Mouse (Mus musculus) stomach, embryonic 15.5 days (tissue): Measurements from ENCODE around the gene Hsf2bp. TPM values are rescaled to one million over a fixed set of nuclear protein-coding genes. Genes with fewer than 3 reads are reported as not detected.
A peak's percentile ranks its signal among the peaks of the same experiment; 100 is the strongest.

Source experiments
- ATAC-seq: fragments of 200-750 bp; cut with Nextera tagmentation; 2 replicates; pipeline ENCODE4 v1.8.0; 2017; ENCODE audit warnings: low read depth, moderate number of reproducible peaks, moderate TSS enrichment; ENCODE audit not compliant: insufficient read depth, low FRiP score
- H3K27ac ChIP-seq: fragments of 300-500 bp; sonication (generic); 2 replicates; pipeline ENCODE4 v1.5.1; 2015; ENCODE audit warnings: mild to moderate bottlenecking, inconsistent platforms
- H3K27me3 ChIP-seq: fragments of 300-500 bp; sonication (generic); replicated peaks from 2 replicates; pipeline ENCODE4 v1.6.1; 2015; ENCODE audit warnings: inconsistent platforms
- H3K36me3 ChIP-seq: fragments of 300-500 bp; sonication (generic); 2 replicates; pipeline ENCODE4 v1.6.1; 2015; ENCODE audit warnings: inconsistent platforms
- H3K4me1 ChIP-seq: fragments of 300-500 bp; sonication (generic); 2 replicates; pipeline ENCODE4 v1.6.1; 2015; ENCODE audit warnings: inconsistent platforms
- H3K4me2 ChIP-seq: fragments of 300-500 bp; sonication (generic); 2 replicates; pipeline ENCODE4 v1.6.1; 2015; ENCODE audit warnings: mild to moderate bottlenecking, inconsistent platforms
- H3K4me3 ChIP-seq: fragments of 300-500 bp; sonication (generic); replicated peaks from 2 replicates; pipeline ENCODE4 v1.5.1; 2015; ENCODE audit warnings: inconsistent platforms
- H3K9ac ChIP-seq: fragments of 300-500 bp; sonication (generic); 2 replicates; pipeline ENCODE4 v1.6.1; 2015; ENCODE audit warnings: inconsistent platforms
- H3K9me3 ChIP-seq: fragments of 300-500 bp; sonication (generic); 2 replicates; pipeline ENCODE4 v1.6.1; 2016; ENCODE audit warnings: inconsistent platforms
- WGBS: fragments of 180-500 bp; shearing (Covaris S2); methylation state at CpG from one replicate; pipeline ENCODE4 v1.1.7; 2015; 5-methylcytosine and 5-hydroxymethylcytosine counted together
- polyA plus RNA-seq: library from polyadenylated mRNA; unstranded; fragments of >200 nt; fragmentation: Nextera tagmentation; extraction: Ambion mirVana; gene quantifications from 2 replicates; pipeline ENCODE4 v1.2.1, GENCODE M21; 2015

Hsf2bp gene
- polyA plus RNA-seq, 1 experiment from 2014 or later, result 0.50 TPM

DNA sequence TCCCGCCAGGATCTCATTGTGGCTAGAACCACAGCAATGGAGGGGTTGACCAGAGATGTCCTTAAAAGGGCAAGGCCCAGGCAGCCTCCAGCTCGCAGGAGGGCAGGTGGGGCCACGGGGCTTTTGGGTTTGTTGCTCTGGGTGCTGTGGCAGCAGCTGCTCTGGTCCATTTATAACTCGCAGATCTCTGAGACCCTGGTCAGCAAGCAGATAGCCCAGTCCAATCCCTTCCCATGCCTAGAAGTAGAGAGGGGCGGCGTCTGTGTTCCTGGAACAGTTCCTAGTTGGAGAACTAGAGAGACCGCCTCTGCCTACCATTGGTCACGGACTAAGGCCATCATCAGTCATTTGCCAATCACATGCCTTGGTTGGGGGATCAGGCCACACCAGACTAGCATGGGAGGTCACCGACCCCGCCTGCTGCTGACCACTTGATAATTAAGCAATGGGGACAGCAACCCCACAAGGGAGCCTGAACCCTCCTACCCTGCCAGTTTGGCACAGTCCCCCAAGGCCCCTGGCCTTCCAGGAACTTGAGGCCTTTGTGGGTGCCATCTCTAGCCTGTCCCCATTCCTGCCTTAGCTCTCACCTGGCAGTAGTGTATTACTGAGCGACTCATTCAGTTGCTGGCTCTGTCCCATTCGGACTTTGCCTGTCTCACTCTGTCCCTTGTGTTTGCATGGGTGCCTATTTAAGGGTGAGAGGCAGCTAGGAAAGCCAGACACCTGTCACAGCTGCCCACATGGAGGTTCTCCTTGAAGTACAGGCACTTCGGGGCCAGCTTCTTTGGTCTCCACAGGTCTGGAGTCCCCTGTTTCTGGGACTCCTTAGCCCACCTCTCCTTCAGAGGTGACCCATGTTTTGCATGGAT, 106.1 kb downstream of the Hsf2bp start:
- Histone ChIP-seq H3K9me3 (no peaks in the 10 kb centered on the region), H3K27ac (no peak overlapping the region), H3K4me2 (no peak overlapping the region), H3K4me3 (no peak overlapping the region), H3K36me3 (no peaks in the 10 kb centered on the region), H3K27me3 (no peaks in the 10 kb centered on the region), H3K9ac (no peak overlapping the region), H3K4me1 (peaks cover 15% of the 10 kb centered on the region)
- peak; percentile 41; the same call in 1 of the 2 replicates for ATAC-seq
- 58% methylated on average over 13 of the region's 13 CpGs for WGBS

DNA sequence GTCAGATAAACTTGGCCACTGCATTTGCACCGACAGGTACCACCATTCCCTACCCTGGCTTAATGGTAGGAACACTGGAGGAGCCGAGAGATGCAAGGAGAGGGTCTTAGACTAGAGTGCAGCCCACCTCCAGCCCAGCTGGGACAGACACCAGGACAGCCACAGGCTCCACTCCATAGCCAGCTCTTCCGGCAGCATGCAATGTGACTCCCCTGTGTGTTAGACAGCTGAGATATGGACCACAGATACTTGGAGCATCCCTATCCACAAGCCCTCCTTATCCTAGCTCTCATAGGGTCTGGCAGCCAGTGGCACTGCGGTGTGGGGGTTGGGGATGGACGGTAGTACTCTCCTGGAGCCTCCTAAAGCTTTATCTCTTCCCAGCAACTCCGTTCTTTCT, 107.1 kb downstream of the Hsf2bp start:
- Histone ChIP-seq H3K36me3 (no peaks in the 10 kb centered on the region), H3K4me1 (peaks cover 15% of the 10 kb centered on the region), H3K27me3 (no peaks in the 10 kb centered on the region), H3K9me3 (no peaks in the 10 kb centered on the region), H3K4me2 (no peak overlapping the region), H3K4me3 (no peak overlapping the region), H3K27ac (no peak overlapping the region), H3K9ac (no peak overlapping the region)
- no peak for ATAC-seq
- 78% methylated on average over 6 of the region's 6 CpGs for WGBS

DNA sequence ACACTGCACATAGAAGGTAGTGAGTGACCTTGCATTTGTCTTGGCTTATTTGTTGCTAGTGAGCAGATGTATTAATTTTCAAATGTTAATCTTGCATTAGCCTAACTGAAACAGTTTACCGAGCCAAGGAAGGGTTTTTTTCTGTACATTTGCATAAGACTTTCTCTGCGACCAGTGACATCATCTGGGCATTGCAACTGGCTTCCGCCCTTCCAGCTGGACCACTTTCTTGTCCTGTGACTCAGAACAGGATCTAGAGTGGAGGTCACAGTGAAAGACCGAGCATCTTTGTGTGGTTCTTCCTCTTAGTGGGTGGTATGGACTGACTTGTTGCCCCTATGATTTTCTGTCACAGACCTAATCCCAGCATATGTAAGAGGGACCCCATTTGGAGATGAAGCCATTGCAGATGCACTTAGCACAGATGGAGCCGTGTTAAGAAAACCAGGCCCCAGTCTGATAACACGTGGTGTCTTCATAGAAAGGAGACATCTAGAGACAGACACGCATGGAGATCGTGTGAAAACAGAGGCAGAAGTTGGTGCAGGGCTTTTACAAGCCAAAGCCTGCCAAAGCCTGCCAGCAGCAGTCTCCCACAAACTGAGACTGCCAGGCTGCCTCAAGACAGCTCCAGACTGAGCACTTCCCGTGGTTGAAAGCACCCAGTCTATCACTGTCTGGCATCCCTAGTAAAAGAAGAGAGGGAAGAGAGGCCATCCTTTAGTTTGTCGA, 108.1 kb downstream of the Hsf2bp start:
- Histone ChIP-seq H3K4me3 (no peak overlapping the region), H3K9me3 (no peaks in the 10 kb centered on the region), H3K27ac (no peak overlapping the region), H3K4me2 (no peak overlapping the region), H3K4me1 (peaks cover 12% of the 10 kb centered on the region), H3K27me3 (no peaks in the 10 kb centered on the region), H3K36me3 (no peaks in the 10 kb centered on the region), H3K9ac (no peak overlapping the region)
- ATAC-seq, result no peak
- WGBS, result 77% methylated on average over 10 of the region's 10 CpGs

GRCm38 (mm10) chr17:31924229-31924628, 111.9 kb downstream of the Hsf2bp start:
- no peaks in the 10 kb centered on the region for H3K4me1 ChIP-seq
- no peak overlapping the region for H3K9ac ChIP-seq
- no peaks in the 10 kb centered on the region for H3K9me3 ChIP-seq
- 73% methylated on average over 4 of the region's 4 CpGs for WGBS
- no peak overlapping the region for H3K27ac ChIP-seq
- H3K4me3 ChIP-seq, result no peak overlapping the region
- H3K27me3 ChIP-seq, result no peaks in the 10 kb centered on the region
- H3K4me2 ChIP-seq, result no peak overlapping the region
- no peak for ATAC-seq
- no peaks in the 10 kb centered on the region for H3K36me3 ChIP-seq

DNA sequence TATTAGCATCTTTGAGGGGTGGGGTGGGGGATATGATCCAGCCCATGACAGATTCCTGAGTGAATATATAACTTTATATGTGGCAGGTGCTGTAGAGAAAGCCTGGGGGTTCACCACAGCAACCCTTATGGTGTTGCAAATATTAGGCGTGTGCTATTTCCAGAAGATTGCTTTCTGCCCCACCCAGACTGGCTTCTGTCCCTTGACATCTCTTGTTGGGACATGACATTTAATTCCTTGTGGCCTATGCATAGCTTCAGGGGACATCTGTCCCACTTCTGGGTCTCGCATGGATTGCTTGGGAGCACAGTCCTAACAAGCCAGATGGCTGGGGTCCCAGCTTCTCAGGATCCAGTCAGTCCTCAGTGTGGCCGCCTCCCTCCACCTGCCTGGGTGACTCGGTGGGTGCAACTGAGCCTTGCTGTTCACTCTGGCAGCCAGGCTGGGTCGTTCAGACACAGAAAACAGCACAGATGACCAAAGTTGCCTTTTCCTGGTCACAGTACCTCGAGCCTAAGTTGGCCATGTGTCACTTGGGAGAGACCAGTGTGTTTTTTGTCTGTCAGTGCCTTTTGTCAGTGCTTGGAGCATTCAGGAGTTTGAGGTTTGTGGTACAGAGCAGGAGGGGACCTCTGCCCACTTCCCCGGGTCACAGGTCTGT, 112.7 kb downstream of the Hsf2bp start:
- no peak for ATAC-seq

DNA sequence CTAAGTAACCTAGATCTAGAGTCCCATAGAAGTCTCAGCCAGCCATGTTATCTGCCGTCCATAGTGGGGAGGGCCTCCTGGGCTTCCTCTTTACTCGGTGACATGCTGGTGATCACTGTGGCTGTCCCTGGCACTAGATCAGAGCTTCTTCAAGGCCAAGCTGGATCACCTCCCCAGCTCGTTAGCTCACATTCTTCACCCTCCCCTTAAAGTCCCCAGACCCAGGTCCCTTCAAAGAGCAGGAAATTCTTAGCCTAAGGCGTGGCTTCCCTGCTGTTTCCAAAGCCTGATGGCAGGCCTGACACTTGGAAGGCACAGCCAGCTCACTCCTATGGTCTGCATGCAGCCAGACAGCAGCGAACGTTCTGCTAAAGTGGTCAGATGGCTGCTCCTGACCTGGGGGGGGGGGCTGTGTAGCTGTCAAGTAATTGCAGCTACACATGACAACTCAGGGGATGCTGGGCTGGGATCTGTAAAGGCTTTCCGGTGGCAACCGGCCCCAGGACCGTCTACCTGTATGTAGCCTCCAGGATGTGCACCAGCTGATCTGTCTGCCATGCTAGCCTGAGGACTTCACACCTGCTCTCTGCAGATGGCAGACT, 115.5 kb downstream of the Hsf2bp start:
- ATAC-seq, result 0 out of 2 replicates have a peak, but pooled peaks have one; percentile 16
- Histone ChIP-seq H3K27me3 (no peaks in the 10 kb centered on the region), H3K9ac (no peak overlapping the region)

More for the DNA sequence above, 112.7 kb downstream of the Hsf2bp start:
- no peaks in the 10 kb centered on the region for H3K9me3 ChIP-seq
- H3K27me3 ChIP-seq, result no peaks in the 10 kb centered on the region
- WGBS, result 75% methylated on average over 7 of the region's 7 CpGs
- no peaks in the 10 kb centered on the region for H3K4me1 ChIP-seq
- H3K4me3 ChIP-seq, result no peak overlapping the region
- no peaks in the 10 kb centered on the region for H3K36me3 ChIP-seq
- no peak overlapping the region for H3K9ac ChIP-seq
- no peak overlapping the region for H3K4me2 ChIP-seq
- H3K27ac ChIP-seq, result no peak overlapping the region

GRCm38 (mm10) chr17:31919599-31919998, 116.5 kb downstream of the Hsf2bp start:
- Histone ChIP-seq H3K27ac (no peak overlapping the region), H3K4me3 (no peak overlapping the region), H3K9ac (no peak overlapping the region), H3K9me3 (no peaks in the 10 kb centered on the region), H3K27me3 (no peaks in the 10 kb centered on the region), H3K4me2 (no peak overlapping the region), H3K36me3 (no peaks in the 10 kb centered on the region), H3K4me1 (no peaks in the 10 kb centered on the region)
- WGBS, result 78% methylated on average over 7 of the region's 7 CpGs
- no peak for ATAC-seq

More for the DNA sequence above, 115.5 kb downstream of the Hsf2bp start:
- Histone ChIP-seq H3K4me1 (no peaks in the 10 kb centered on the region), H3K4me2 (no peak overlapping the region), H3K4me3 (no peak overlapping the region), H3K9me3 (no peaks in the 10 kb centered on the region), H3K36me3 (no peaks in the 10 kb centered on the region), H3K27ac (no peak overlapping the region)
- WGBS, result 43% methylated on average over 9 of the region's 9 CpGs

GRCm38 (mm10) chr17:31918374-31918773, 117.8 kb downstream of the Hsf2bp start:
- ATAC-seq, result no peak
- WGBS, result 88% methylated on average over 8 of the region's 8 CpGs

DNA sequence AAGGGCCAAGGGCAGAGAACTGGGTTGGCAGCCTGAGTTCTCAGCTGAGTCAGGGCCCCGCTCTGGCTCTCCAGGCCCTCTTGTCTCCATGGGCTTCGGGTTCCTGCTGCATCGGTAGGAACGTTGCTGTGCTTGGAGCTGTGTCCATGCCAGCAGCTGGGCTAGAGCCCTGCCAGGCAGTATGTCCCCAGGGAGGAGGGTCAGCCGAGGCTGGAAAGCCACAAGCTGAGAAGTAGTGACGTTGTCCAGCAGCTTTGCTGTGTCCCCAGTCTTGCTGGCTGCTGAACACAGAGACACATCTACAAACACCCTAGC, 119.7 kb downstream of the Hsf2bp start:
- Histone ChIP-seq H3K27me3 (no peaks in the 10 kb centered on the region), H3K9ac (no peak overlapping the region), H3K4me1 (0 out of 2 replicates have a peak, but pooled peaks cover 10% of the 10 kb centered on the region), H3K36me3 (no peaks in the 10 kb centered on the region), H3K9me3 (no peaks in the 10 kb centered on the region), H3K27ac (no peak overlapping the region), H3K4me2 (no peak overlapping the region), H3K4me3 (no peak overlapping the region)
- WGBS, result 78% methylated on average over 6 of the region's 6 CpGs
- no peak for ATAC-seq

More at GRCm38 (mm10) chr17:31918374-31918773, 117.8 kb downstream of the Hsf2bp start:
- no peak overlapping the region for H3K4me2 ChIP-seq
- H3K4me1 ChIP-seq, result 0 out of 2 replicates have a peak, but pooled peaks cover under 1% of the 10 kb centered on the region
- H3K27me3 ChIP-seq, result no peaks in the 10 kb centered on the region
- no peaks in the 10 kb centered on the region for H3K36me3 ChIP-seq
- no peak overlapping the region for H3K4me3 ChIP-seq
- no peak overlapping the region for H3K9ac ChIP-seq
- no peak overlapping the region for H3K27ac ChIP-seq
- H3K9me3 ChIP-seq, result no peaks in the 10 kb centered on the region

DNA sequence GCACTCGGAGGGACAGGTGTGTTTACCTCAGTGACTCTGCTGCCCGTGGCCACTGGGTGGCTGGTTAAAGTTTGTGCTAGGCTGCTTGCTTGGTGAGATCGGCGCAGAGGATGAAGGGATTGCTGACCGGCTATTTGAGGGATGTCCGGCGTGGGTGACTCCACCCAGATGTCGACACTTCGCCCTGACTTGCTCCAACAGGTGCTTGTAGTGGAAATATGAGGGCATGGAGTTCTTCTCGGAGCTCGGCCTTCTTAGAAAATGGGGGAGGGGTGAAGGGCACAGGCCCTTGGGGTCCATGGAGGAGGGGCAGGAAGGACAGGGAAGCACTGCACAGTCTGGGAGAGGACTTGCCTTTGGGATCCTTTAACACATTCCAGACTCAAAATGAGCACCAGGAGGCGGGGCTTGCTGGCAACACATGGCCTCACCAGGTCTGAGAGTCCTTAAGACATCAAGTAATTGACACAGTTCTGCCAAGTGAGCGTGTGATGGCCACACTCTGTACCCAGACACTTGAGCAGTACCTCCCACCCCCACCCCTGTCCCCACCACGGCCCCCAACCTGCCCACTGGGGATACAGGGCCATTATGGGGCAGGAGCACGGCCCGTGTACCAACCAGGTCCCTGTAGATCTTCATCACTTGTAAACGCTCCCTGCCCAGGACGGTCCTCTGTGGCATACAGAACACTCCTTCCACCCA, 120.2 kb downstream of the Hsf2bp start:
- H3K4me3 ChIP-seq, result no peak overlapping the region
- no peak overlapping the region for H3K27ac ChIP-seq
- 71% methylated on average over 18 of the region's 18 CpGs for WGBS
- no peak overlapping the region for H3K9ac ChIP-seq
- H3K36me3 ChIP-seq, result no peaks in the 10 kb centered on the region
- 0 out of 2 replicates have a peak, but pooled peaks cover 10% of the 10 kb centered on the region for H3K4me1 ChIP-seq
- H3K27me3 ChIP-seq, result no peaks in the 10 kb centered on the region
- no peak for ATAC-seq
- H3K9me3 ChIP-seq, result no peaks in the 10 kb centered on the region
- H3K4me2 ChIP-seq, result no peak overlapping the region

DNA sequence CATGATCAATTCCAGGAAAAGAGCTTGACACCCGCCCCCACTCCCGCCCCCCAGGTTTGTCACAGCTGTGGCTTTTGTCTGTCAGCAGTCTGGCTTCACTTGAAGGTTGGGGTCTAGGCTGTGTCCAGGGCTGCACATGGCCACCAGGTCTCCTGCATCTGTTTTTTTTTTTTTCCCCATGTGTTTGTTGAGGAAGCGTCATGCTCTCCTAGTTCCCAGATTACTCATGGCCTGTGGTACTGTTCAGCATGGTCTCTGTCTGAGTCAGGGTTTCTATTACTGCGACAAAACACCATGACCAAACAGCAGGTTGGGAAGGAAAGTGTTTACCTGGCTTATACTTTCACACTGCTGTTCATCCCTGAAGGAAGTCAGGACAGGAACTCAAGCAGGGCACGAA, 121.8 kb downstream of the Hsf2bp start:
- no peak overlapping the region for H3K4me2 ChIP-seq
- no peaks in the 10 kb centered on the region for H3K36me3 ChIP-seq
- H3K9ac ChIP-seq, result no peak overlapping the region
- no peaks in the 10 kb centered on the region for H3K9me3 ChIP-seq
- H3K4me3 ChIP-seq, result no peak overlapping the region
- 0 out of 2 replicates have a peak, but pooled peaks cover 10% of the 10 kb centered on the region for H3K4me1 ChIP-seq
- H3K27ac ChIP-seq, result no peak overlapping the region
- WGBS, result 93% methylated on average over 5 of the region's 5 CpGs
- no peaks in the 10 kb centered on the region for H3K27me3 ChIP-seq
- ATAC-seq, result no peak
